Mouse (Mus musculus): ENCODE data around the gene Insr.

DNA sequence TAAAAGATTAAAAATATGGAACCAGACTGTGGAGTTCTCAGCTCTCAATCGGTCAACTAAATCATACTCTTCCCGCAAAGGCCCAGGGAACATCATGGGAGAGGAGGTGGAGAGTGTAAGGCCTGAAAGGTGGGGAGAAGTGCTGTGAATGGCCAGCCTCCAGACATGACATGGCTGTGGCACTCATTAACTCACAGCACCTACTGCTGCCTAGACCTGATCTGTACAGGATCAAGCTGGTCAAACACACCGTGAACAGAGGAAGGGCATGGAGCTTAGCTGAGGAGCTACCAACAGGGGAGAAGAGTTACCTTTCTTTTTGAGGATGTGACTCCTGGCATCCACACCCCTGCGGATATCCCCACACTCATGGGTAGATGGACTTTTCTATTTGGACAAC lies 102.0 kb downstream of the Insr start:
- TF ChIP-seq CTCF (IDR thresholded peaks at IDR 0.05; ENCODE audit: low read depth), result no peak
- no peak for TF ChIP-seq EP300 (optimal IDR thresholded peaks at IDR 0.05)
